Mouse (Mus musculus) stomach, postnatal 0 days (tissue): Measurements from ENCODE around the gene Map2k2.

Source experiments
- CTCF ChIP-seq: IDR thresholded peaks from 2 replicates; pipeline ENCODE4 v1.5.1; 2016; ENCODE audit warnings: antibody characterized with exemption, low read depth, mild to moderate bottlenecking, moderate library complexity
- EP300 ChIP-seq: optimal IDR thresholded peaks from 2 replicates; pipeline ENCODE3; 2016; ENCODE audit warnings: antibody characterized with exemption

- TF ChIP-seq CTCF (no peak), EP300 (no peak)
Measured at GRCm38 (mm10) chr10:81058896-81059295, 46.8 kb upstream of the Map2k2 start.
